Mouse (Mus musculus) myocyte (in vitro differentiated cells): ENCODE data around the gene Fat3. TPM values are rescaled to one million over a fixed set of nuclear protein-coding genes. Genes with fewer than 3 reads are reported as not detected.

Experiments
- H3K27me3 ChIP-seq: one replicate; pipeline ENCODE4 v1.6.1; 2011; ENCODE audit not compliant: control insufficient read depth, insufficient read depth, insufficient read length
- H3K36me3 ChIP-seq: one replicate; pipeline ENCODE4 v1.6.1; 2011; ENCODE audit not compliant: control insufficient read depth, insufficient read depth
- H3K4me2 ChIP-seq: one replicate; pipeline ENCODE4 v1.6.1; 2011; ENCODE audit warnings: low read depth, control low read depth
- H3K4me3 ChIP-seq: one replicate; pipeline ENCODE4 v1.5.1; 2011; ENCODE audit warnings: mild to moderate bottlenecking, control low read depth, moderate library complexity
- H3K79me2 ChIP-seq: one replicate; pipeline ENCODE4 v1.6.1; 2011; ENCODE audit not compliant: control insufficient read depth, insufficient read depth
- H3ac ChIP-seq: one replicate; pipeline ENCODE4 v1.6.1; 2011; ENCODE audit not compliant: control insufficient read depth, insufficient read length
- CEBPB ChIP-seq: IDR thresholded peaks from 2 replicates; pipeline ENCODE4 v1.6.1; 2011; ENCODE audit warnings: mild to moderate bottlenecking, moderate library complexity; ENCODE audit not compliant: poor library complexity, insufficient read depth, severe bottlenecking
- E2F4 ChIP-seq: IDR thresholded peaks from one replicate; pipeline ENCODE4 v1.6.1; 2011; ENCODE audit warnings: mild to moderate bottlenecking, control low read depth, moderate library complexity; ENCODE audit not compliant: insufficient read depth
- MAX ChIP-seq: IDR thresholded peaks from one replicate; pipeline ENCODE4 v1.6.1; 2011; ENCODE audit warnings: low read depth, mild to moderate bottlenecking, control low read depth
- MYOD1 ChIP-seq, 3 experiments: IDR thresholded peaks; one replicate each; pipeline ENCODE4 v1.6.1; 2011; ENCODE audit warnings: control low read depth in 2 of 3, low read depth in 2 of 3, mild to moderate bottlenecking in 2 of 3, moderate library complexity in 1 of 3; ENCODE audit not compliant: insufficient read length in 2 of 3, control insufficient read depth in 1 of 3
- MYOG ChIP-seq, 3 experiments: IDR thresholded peaks; one replicate each; pipeline ENCODE4 v1.6.1; 2011; ENCODE audit warnings: control low read depth in 2 of 3, low read depth in 2 of 3, mild to moderate bottlenecking in 2 of 3; ENCODE audit not compliant: insufficient read length in 2 of 3, control insufficient read depth in 1 of 3, insufficient read depth in 1 of 3
- POLR2A ChIP-seq: IDR thresholded peaks from one replicate; pipeline ENCODE4 v1.6.1; 2011; ENCODE audit warnings: low read depth, mild to moderate bottlenecking, control low read depth, moderate library complexity; ENCODE audit not compliant: insufficient read length
- POLR2AphosphoS2 ChIP-seq: IDR thresholded peaks from one replicate; pipeline ENCODE4 v1.6.1; 2011; ENCODE audit warnings: low read depth, control low read depth; ENCODE audit not compliant: insufficient read length
- REST ChIP-seq: IDR thresholded peaks from one replicate; pipeline ENCODE4 v1.6.1; 2011; ENCODE audit warnings: mild to moderate bottlenecking, control low read depth, moderate library complexity; ENCODE audit not compliant: insufficient read depth, insufficient read length
- SRF ChIP-seq: IDR thresholded peaks from one replicate; pipeline ENCODE4 v1.6.1; 2011; ENCODE audit warnings: low read depth; ENCODE audit not compliant: control insufficient read depth, insufficient read length
- TCF12 ChIP-seq: IDR thresholded peaks from one replicate; pipeline ENCODE4 v1.6.1; 2011; ENCODE audit warnings: mild to moderate bottlenecking, control low read depth; ENCODE audit not compliant: poor library complexity, insufficient read depth, severe bottlenecking
- TCF3 ChIP-seq: IDR thresholded peaks from one replicate; pipeline ENCODE4 v1.6.1; 2011; ENCODE audit warnings: low read depth, control low read depth; ENCODE audit not compliant: insufficient read length
- USF1 ChIP-seq: IDR thresholded peaks from one replicate; pipeline ENCODE4 v1.6.1; 2011; ENCODE audit warnings: low read depth, mild to moderate bottlenecking, control low read depth, moderate library complexity
- polyA plus RNA-seq: library from polyadenylated mRNA; unstranded; fragments of >200 nt; fragmentation: generic; extraction: Trizol; gene quantifications from one replicate; pipeline ENCODE4 v1.2.1, GENCODE M21; 2012; ENCODE audit warnings: missing spikeins

The Fat3 gene
- polyA plus RNA-seq, 1 experiment = not detected

GRCm38 (mm10) chr9:16200948-16201347, 300.1 kb downstream of the Fat3 start:
- Histone ChIP-seq H3K36me3 (no peaks in the 10 kb centered on the region), H3K4me3 (no peak overlapping the region), H3K27me3 (no peaks in the 10 kb centered on the region), H3K79me2 (no peaks in the 10 kb centered on the region), H3ac (no peak overlapping the region), H3K4me2 (no peak overlapping the region)
- TF ChIP-seq CEBPB (no peak), MAX (no peak), SRF (no peak), REST (no peak), USF1 (no peak)

DNA sequence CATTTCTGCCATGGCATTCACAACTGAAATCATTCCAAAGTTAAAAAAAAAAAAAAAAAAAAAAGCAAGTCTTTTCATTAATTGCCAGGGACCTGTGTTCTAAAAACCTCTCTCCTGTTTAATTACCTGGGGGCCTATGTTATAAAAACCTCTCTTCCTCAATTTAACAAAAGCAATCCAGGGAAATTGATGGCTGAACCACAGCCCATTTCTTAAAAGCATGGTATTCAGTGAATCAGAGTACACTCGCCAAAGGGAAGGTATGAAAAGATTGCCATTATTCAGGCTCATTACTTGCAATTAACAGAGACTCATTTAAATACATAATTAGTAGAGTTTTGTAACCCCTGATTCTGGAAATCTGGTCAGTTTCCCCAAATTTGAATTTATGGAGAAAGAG, 314.6 kb downstream of the Fat3 start:
- no peak overlapping the region for H3K4me3 ChIP-seq
- no peaks in the 10 kb centered on the region for H3K79me2 ChIP-seq
- no peaks in the 10 kb centered on the region for H3K36me3 ChIP-seq
- no peak overlapping the region for H3ac ChIP-seq
- H3K4me2 ChIP-seq = no peak overlapping the region
- no peaks in the 10 kb centered on the region for H3K27me3 ChIP-seq
- TF ChIP-seq SRF = no peak

GRCm38 (mm10) chr9:16169238-16169637, 331.8 kb downstream of the Fat3 start:
- H3ac ChIP-seq = no peak overlapping the region
- no peaks in the 10 kb centered on the region for H3K36me3 ChIP-seq
- H3K79me2 ChIP-seq = no peaks in the 10 kb centered on the region
- H3K4me2 ChIP-seq = no peak overlapping the region
- H3K27me3 ChIP-seq = no peaks in the 10 kb centered on the region
- H3K4me3 ChIP-seq = no peak overlapping the region
- TF ChIP-seq POLR2AphosphoS2 = no peak
- TF ChIP-seq MYOG (IDR thresholded peaks at IDR 0.05; ENCODE audit: control insufficient read depth in 1 of 3, insufficient read depth in 1 of 3, insufficient read length in 2 of 3, low read depth in 2 of 3) = no peak
- TF ChIP-seq TCF12 = no peak
- no peak for TF ChIP-seq E2F4
- TF ChIP-seq USF1 = no peak
- no peak for TF ChIP-seq REST
- no peak for TF ChIP-seq TCF3
- no peak for TF ChIP-seq POLR2A
- TF ChIP-seq CEBPB = no peak

DNA sequence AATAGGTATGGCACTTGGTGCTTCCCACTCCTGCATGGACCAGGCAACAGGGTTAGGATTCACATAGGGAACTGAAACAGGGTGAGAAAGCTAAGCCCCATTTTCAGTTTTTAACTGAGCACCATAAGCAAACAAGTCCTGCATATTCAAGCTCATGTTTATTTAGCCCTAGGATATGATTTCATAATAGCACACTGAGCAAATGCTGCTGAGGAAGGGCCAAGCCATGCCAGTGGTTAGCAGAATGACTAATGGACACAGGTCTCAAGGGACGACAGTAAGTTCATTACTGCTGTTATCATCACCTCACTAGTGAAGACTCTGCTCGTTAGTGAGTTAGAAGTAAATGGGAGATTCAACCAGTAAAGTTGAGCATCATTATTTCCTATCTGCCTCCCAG, 333.0 kb downstream of the Fat3 start:
- TF ChIP-seq E2F4 (no peak), USF1 (no peak), CEBPB (peak; percentile 69; the same call in 1 of the 2 replicates), REST (no peak)
- H3K4me3 ChIP-seq = no peak overlapping the region
- H3K79me2 ChIP-seq = no peaks in the 10 kb centered on the region
- peak overlapping the region; percentile 80 for H3K4me2 ChIP-seq
- no peaks in the 10 kb centered on the region for H3K36me3 ChIP-seq
- H3ac ChIP-seq = no peak overlapping the region
- no peaks in the 10 kb centered on the region for H3K27me3 ChIP-seq

GRCm38 (mm10) chr9:16159366-16159765, 341.7 kb downstream of the Fat3 start:
- Histone ChIP-seq H3K4me3 (no peak overlapping the region), H3ac (no peak overlapping the region), H3K4me2 (no peak overlapping the region), H3K36me3 (no peaks in the 10 kb centered on the region), H3K27me3 (no peaks in the 10 kb centered on the region), H3K79me2 (no peaks in the 10 kb centered on the region)
- TF ChIP-seq USF1 = no peak
- TF ChIP-seq CEBPB = no peak
- TF ChIP-seq POLR2A = no peak
- TF ChIP-seq TCF3 = no peak
- no peak for TF ChIP-seq E2F4
- no peak for TF ChIP-seq SRF
- TF ChIP-seq MYOD1 (IDR thresholded peaks at IDR 0.05; ENCODE audit: control insufficient read depth in 1 of 3, insufficient read length in 2 of 3, low read depth in 2 of 3) = no peak
- no peak for TF ChIP-seq POLR2AphosphoS2

DNA sequence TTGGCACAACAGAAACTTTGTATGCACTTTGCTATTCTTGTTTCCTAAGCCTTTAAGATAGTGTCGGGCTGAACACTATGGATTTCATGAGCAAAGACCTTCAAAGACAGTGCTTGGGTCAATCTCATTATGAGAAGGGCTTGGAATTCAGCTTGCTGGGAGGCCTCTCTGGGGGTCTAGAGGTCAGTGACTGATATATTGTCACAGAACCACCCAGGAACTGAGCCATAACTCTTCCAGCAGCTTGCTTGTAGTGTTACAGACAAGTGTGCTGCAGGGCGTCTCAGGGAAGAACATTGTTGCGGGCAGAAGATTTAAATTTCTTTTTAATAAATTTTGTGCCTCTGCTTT, 347.5 kb downstream of the Fat3 start:
- TF ChIP-seq MAX = no peak
- no peak for TF ChIP-seq REST
- no peak for TF ChIP-seq TCF12
- TF ChIP-seq CEBPB = no peak
- no peak for TF ChIP-seq E2F4
- no peak for TF ChIP-seq USF1
- TF ChIP-seq TCF3 = no peak
- TF ChIP-seq MYOD1 (IDR thresholded peaks at IDR 0.05; ENCODE audit: control insufficient read depth in 1 of 3, insufficient read length in 2 of 3, low read depth in 2 of 3) = no peak
- TF ChIP-seq POLR2A = no peak
- TF ChIP-seq SRF = no peak
- no peak for TF ChIP-seq MYOG (IDR thresholded peaks at IDR 0.05; ENCODE audit: control insufficient read depth in 1 of 3, insufficient read depth in 1 of 3, insufficient read length in 2 of 3, low read depth in 2 of 3)
- TF ChIP-seq POLR2AphosphoS2 = no peak
- no peak overlapping the region for H3K4me3 ChIP-seq
- no peak overlapping the region for H3K4me2 ChIP-seq

More for the DNA sequence above, 347.5 kb downstream of the Fat3 start:
- Histone ChIP-seq H3ac (no peak overlapping the region), H3K79me2 (no peaks in the 10 kb centered on the region), H3K36me3 (no peaks in the 10 kb centered on the region), H3K27me3 (no peaks in the 10 kb centered on the region)
